Mouse (Mus musculus) E14TG2a.4 (cell line): ENCODE data around the gene Ubash3a.

Experiments used
- NANOG ChIP-seq: IDR thresholded peaks from 2 replicates; pipeline ENCODE4 v1.6.1; 2014; ENCODE audit warnings: borderline replicate concordance, low read length, mixed read lengths
- POU5F1 ChIP-seq: IDR thresholded peaks from 2 replicates; pipeline ENCODE4 v1.6.1; 2014; ENCODE audit warnings: low read length, borderline replicate concordance

DNA sequence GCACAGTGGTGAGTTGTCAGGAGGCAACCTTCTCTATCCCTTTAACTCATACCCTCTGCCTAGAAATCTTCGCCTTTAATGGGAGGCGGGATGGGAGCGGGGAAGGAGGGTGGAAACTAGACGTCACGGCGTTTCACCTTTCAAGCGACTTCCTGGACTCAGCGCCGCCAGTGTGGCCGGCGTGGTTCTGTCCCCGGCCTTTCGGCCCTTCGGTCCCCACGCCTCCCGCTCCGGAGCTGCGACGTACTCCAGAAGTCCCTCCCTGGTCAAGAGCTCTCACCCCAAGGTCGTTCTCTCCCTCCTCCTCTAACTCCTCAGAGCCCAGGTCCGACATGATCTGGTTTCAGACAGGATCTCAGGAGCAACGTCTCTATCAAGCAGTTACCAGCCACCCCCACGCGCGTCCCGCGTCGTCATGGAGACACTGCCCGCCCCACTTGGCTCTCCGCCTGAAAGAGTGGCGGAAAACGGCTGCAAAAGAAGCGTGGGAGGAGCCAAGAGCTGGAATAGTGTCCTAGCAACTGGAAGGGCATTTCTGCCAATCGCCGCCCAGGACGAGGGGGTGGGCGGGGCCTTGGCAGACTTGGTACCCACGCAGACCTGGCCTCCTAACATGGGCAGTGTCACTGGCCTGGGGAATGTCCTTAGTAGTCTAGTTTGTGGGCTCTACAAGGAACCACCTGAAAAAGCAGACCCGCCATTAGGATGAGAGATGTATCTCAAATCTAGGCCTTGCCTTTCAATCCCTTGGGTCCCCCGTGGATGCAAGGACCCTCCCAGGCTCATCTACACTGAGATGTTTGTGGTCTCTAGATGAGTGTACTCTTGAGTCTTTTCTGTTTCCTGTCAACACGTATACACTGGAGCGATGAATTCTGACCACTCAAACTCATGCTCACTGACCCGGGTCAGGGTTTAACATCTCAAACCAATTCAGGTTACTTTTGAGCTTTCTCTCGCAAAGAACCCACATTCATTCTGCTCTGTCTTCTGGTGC, 69.5 kb downstream of the Ubash3a start, which contains the start of gene Rsph1:
- TF ChIP-seq POU5F1 (no peak), NANOG (no peak)
